Mouse (Mus musculus): ENCODE measurements at regions not wholly inside any gene's neighbourhood (a gene's known extent, or its start where the extent isn't known, plus 50 kb on each side); places are given as distances from the start of the nearest gene placed in this dataset.

DNA sequence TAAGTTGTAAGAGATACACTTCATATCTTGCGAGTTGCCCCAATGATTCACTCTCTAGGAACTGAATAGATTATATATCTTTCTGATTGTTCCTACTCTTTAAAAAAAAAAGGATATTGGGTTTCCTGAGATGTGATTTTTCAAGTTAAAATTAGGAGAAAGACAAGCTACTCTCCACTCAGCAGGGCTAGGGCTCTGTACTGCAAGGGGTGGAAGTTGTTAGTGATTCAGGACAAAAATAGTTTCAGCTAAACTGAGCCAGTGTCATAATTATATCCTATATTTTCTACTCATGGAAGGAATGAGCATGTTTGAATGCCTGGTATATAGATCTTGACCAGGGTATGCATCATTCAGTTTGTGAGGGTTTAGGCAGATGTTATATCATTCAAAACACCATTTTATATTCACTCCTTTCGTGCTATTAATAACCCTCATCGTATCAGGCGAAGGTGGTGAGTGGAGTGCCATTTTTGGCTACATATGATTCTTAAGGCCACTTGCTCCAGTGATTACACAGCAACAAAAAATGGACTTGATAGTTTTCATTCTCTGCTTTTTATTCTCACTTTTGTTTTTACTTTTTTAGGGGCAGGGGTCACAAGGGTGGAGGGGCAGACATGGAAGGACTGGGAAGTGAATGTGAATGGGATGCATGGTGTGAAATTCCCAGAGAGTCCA, 228.7 kb downstream of the Ttll7 start:
- H3K4me2 ChIP-seq: no peak overlapping the region
- no peaks in the 10 kb centered on the region for H3K27me3 ChIP-seq
- H3K27ac ChIP-seq: no peak overlapping the region
- WGBS: 83% methylated on average over 4 of the region's 4 CpGs
- H3K9ac ChIP-seq: no peak overlapping the region
- no peak for ATAC-seq (ENCODE audit: insufficient number of reproducible peaks, insufficient read depth, low FRiP score, low TSS enrichment, low read depth)
- no peaks in the 10 kb centered on the region for H3K9me3 ChIP-seq
- peaks cover 10% of the 10 kb centered on the region for H3K4me1 ChIP-seq
- H3K36me3 ChIP-seq: no peaks in the 10 kb centered on the region
- H3K4me3 ChIP-seq: no peak overlapping the region

DNA sequence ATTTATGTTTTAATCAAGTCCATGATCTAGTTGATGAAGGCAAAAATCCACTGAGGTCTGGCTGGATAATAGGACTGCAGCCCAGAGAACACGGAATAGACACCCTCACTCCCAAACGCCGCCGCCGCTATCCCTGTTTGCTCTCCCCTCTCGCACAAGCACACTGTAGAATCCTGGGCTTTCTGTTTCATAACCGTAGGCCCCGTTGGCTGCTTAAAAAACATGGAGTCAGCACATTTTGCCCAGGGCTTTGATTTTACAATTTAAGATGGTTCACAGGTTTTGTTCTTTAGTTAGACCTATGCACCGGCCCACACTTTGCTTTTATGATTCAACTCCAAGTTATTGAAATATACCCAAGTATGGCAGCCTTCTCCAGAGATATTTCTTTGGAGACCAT, 229.6 kb downstream of the Ttll7 start:
- H3K9me3 ChIP-seq: no peaks in the 10 kb centered on the region
- H3K4me3 ChIP-seq: no peak overlapping the region
- H3K4me1 ChIP-seq: peaks cover 10% of the 10 kb centered on the region
- 88% methylated on average over 9 of the region's 9 CpGs for WGBS
- H3K9ac ChIP-seq: no peak overlapping the region
- H3K27me3 ChIP-seq: no peaks in the 10 kb centered on the region
- H3K4me2 ChIP-seq: no peak overlapping the region
- no peak for ATAC-seq (ENCODE audit: insufficient number of reproducible peaks, insufficient read depth, low FRiP score, low TSS enrichment, low read depth)
- no peaks in the 10 kb centered on the region for H3K36me3 ChIP-seq
- H3K27ac ChIP-seq: no peak overlapping the region

GRCm38 (mm10) chr3:147082255-147082943, 230.2 kb downstream of the Ttll7 start:
- H3K4me2 ChIP-seq: no peak overlapping the region
- H3K9ac ChIP-seq: no peak overlapping the region
- no peaks in the 10 kb centered on the region for H3K9me3 ChIP-seq
- no peaks in the 10 kb centered on the region for H3K36me3 ChIP-seq
- no peaks in the 10 kb centered on the region for H3K27me3 ChIP-seq
- H3K4me1 ChIP-seq: peaks cover 10% of the 10 kb centered on the region
- H3K27ac ChIP-seq: no peak overlapping the region
- 32% methylated on average over 7 of the region's 7 CpGs for WGBS
- ATAC-seq (ENCODE audit: insufficient number of reproducible peaks, insufficient read depth, low FRiP score, low TSS enrichment, low read depth): no peak
- no peak overlapping the region for H3K4me3 ChIP-seq

- peaks cover 10% of the 10 kb centered on the region for H3K4me1 ChIP-seq
- no peaks in the 10 kb centered on the region for H3K36me3 ChIP-seq
- H3K9ac ChIP-seq: no peak overlapping the region
- ATAC-seq (ENCODE audit: insufficient number of reproducible peaks, insufficient read depth, low FRiP score, low TSS enrichment, low read depth): no peak
- no peaks in the 10 kb centered on the region for H3K27me3 ChIP-seq
- no peak overlapping the region for H3K4me2 ChIP-seq
- WGBS: 47% methylated on average over 11 of the region's 11 CpGs
- no peak overlapping the region for H3K27ac ChIP-seq
- H3K9me3 ChIP-seq: no peaks in the 10 kb centered on the region
- H3K4me3 ChIP-seq: no peak overlapping the region
Observed at GRCm38 (mm10) chr3:147083374-147083773, 231.2 kb downstream of the Ttll7 start.

GRCm38 (mm10) chr3:147083823-147084222, 231.7 kb downstream of the Ttll7 start:
- WGBS: 65% methylated on average over 4 of the region's 4 CpGs
- Histone ChIP-seq H3K36me3 (no peaks in the 10 kb centered on the region), H3K4me3 (no peak overlapping the region), H3K27ac (no peak overlapping the region), H3K27me3 (no peaks in the 10 kb centered on the region), H3K9me3 (no peaks in the 10 kb centered on the region), H3K4me1 (peaks cover 10% of the 10 kb centered on the region), H3K9ac (no peak overlapping the region), H3K4me2 (no peak overlapping the region)
- ATAC-seq (ENCODE audit: insufficient number of reproducible peaks, insufficient read depth, low FRiP score, low TSS enrichment, low read depth): no peak

DNA sequence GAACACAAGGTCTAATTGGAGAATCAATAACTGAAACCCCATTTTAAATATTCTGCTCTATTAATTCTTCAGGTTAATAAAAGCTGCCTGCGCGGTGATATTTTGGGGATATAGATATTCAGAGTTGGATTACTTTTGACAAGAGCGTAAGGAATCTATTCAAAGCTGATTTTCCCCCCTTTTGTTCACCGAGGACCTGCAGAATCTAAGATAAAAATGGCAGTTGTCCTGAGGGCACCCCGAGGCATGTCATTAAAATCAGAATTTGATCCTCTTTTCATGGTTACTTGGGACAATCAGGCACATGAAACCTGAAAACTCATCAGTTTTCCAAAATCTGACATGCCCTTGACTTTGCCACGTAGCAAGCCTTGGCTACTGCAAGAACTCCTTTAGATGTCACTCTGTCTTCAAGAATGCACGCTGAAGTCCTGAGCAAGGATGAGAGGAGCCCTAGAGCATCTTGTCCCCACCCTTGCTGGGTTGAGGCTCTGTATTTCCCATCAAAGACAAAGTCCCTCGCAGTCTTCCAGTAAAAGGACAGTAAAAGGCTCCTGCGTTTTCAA, 232.5 kb downstream of the Ttll7 start:
- H3K36me3 ChIP-seq: no peaks in the 10 kb centered on the region
- H3K4me3 ChIP-seq: no peak overlapping the region
- no peak overlapping the region for H3K4me2 ChIP-seq
- H3K27me3 ChIP-seq: no peaks in the 10 kb centered on the region
- ATAC-seq (ENCODE audit: insufficient number of reproducible peaks, insufficient read depth, low FRiP score, low TSS enrichment, low read depth): no peak
- no peak overlapping the region for H3K27ac ChIP-seq
- 33% methylated on average over 9 of the region's 9 CpGs for WGBS
- H3K9ac ChIP-seq: no peak overlapping the region
- peaks cover 10% of the 10 kb centered on the region for H3K4me1 ChIP-seq
- no peaks in the 10 kb centered on the region for H3K9me3 ChIP-seq

- H3K27ac ChIP-seq: no peak overlapping the region
- no peaks in the 10 kb centered on the region for H3K36me3 ChIP-seq
- 89% methylated on average over 6 of the region's 6 CpGs for WGBS
- no peak for ATAC-seq (ENCODE audit: insufficient number of reproducible peaks, insufficient read depth, low FRiP score, low TSS enrichment, low read depth)
- no peaks in the 10 kb centered on the region for H3K27me3 ChIP-seq
- no peak overlapping the region for H3K4me2 ChIP-seq
- H3K9ac ChIP-seq: no peak overlapping the region
- peaks cover 14% of the 10 kb centered on the region for H3K4me1 ChIP-seq
- no peaks in the 10 kb centered on the region for H3K9me3 ChIP-seq
- H3K4me3 ChIP-seq: no peak overlapping the region
Observed at GRCm38 (mm10) chr3:147088171-147088570, 236.0 kb downstream of the Ttll7 start.

DNA sequence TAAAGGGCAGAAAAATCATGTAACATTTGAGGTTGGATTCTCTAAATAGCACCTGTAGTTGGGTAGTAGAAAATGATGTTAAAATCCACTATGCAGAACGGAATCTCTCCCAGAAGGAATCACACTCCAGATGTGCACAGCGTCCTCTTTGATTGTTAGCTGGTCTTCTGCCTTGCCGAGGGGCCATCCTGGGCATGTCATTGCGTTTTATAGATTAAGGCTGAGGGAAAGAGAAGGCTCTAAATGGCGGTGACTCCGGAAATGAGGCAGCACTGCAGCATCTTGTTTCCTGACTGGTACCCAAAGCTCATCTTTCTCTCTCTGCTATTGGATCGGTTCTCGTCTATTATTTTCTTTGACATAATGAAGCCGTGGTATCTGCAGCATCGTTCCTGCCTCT, 237.5 kb downstream of the Ttll7 start:
- no peaks in the 10 kb centered on the region for H3K27me3 ChIP-seq
- H3K27ac ChIP-seq: no peak overlapping the region
- H3K36me3 ChIP-seq: no peaks in the 10 kb centered on the region
- no peak overlapping the region for H3K4me3 ChIP-seq
- H3K9me3 ChIP-seq: no peaks in the 10 kb centered on the region
- no peak for ATAC-seq (ENCODE audit: insufficient number of reproducible peaks, insufficient read depth, low FRiP score, low TSS enrichment, low read depth)
- 57% methylated on average over 10 of the region's 10 CpGs for WGBS
- H3K9ac ChIP-seq: no peak overlapping the region
- 0 out of 2 replicates have a peak, but pooled peaks cover 10% of the 10 kb centered on the region for H3K4me1 ChIP-seq
- H3K4me2 ChIP-seq: no peak overlapping the region

DNA sequence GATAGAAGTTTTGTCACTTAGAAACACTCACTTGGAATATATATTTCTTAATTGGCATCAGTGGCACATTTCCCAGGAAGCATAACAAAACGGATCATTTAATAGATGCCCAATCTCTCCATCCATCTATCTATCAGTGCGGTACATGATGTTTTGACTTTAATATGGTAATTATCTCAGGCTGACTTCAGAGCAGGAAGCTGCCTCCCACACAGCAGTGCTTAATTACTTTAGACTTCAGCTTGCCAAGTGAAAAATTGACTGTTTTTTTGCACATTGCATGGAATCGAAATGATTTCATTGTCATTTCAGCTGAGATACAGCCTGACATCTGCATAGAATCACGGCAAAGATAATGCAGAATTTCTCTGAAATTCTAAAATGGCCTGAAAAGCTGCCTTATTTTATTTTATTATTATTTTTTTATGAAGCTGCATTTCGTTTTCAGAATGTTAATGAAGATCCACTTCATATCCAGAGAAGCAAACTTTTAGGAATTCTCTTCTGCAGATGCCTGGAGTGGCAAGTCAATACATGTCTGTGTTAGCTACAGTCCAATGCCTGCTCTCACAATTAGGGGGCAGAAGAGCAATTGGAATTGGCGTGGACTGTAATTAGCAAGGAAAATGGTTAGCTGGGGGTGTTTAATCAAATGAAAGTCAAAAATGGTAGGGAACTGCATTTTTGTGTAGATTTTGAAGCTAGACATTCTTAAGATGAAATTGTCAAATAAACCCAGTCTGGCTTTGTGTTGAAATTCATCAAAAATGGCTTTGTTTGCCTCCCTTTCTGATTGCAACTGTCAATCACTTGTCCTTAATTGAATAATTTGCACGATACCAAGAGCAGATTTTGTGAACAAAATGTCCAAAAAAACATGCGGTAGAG, 240.3 kb downstream of the Ttll7 start:
- H3K4me3 ChIP-seq: no peak overlapping the region
- ATAC-seq (ENCODE audit: insufficient number of reproducible peaks, insufficient read depth, low FRiP score, low TSS enrichment, low read depth): no peak

DNA sequence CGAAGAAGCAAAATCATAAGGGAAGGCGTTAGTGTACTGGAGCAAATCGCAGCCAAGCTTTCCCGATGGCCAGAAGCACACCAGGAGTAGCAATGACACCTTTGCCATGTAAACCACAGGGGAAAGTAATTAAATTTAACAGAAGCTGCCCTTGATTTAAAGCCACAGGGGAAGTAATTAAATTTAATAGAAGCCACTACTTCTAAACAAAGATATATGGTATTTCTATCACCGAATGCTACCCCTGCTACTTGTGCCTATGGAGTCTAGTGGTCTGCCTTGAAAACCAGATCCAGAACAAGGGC, 240.9 kb downstream of the Ttll7 start:
- Histone ChIP-seq H3K4me2 (no peak overlapping the region), H3K9ac (no peak overlapping the region), H3K27me3 (0 out of 2 replicates have a peak, but pooled peaks cover 4% of the 10 kb centered on the region), H3K4me3 (no peak overlapping the region), H3K27ac (no peak overlapping the region), H3K36me3 (no peaks in the 10 kb centered on the region), H3K9me3 (no peaks in the 10 kb centered on the region), H3K4me1 (0 out of 2 replicates have a peak, but pooled peaks cover 6% of the 10 kb centered on the region)
- 50% methylated on average over 5 of the region's 5 CpGs for WGBS
- ATAC-seq (ENCODE audit: insufficient number of reproducible peaks, insufficient read depth, low FRiP score, low TSS enrichment, low read depth): no peak

More for the DNA sequence above, 240.3 kb downstream of the Ttll7 start:
- Histone ChIP-seq H3K27me3 (0 out of 2 replicates have a peak, but pooled peaks cover 3% of the 10 kb centered on the region), H3K36me3 (no peaks in the 10 kb centered on the region), H3K27ac (no peak overlapping the region), H3K9ac (no peak overlapping the region), H3K4me2 (no peak overlapping the region), H3K4me1 (0 out of 2 replicates have a peak, but pooled peaks cover 6% of the 10 kb centered on the region), H3K9me3 (no peaks in the 10 kb centered on the region)
- 37% methylated on average over 8 of the region's 8 CpGs for WGBS

- no peak for ATAC-seq (ENCODE audit: insufficient number of reproducible peaks, insufficient read depth, low FRiP score, low TSS enrichment, low read depth)
Observed at GRCm38 (mm10) chr3:147096179-147096578, 244.0 kb downstream of the Ttll7 start.

More at GRCm38 (mm10) chr3:147096179-147096578, 244.0 kb downstream of the Ttll7 start:
- no peak overlapping the region for H3K27ac ChIP-seq
- no peaks in the 10 kb centered on the region for H3K9me3 ChIP-seq
- H3K27me3 ChIP-seq: peaks cover 14% of the 10 kb centered on the region
- no peaks in the 10 kb centered on the region for H3K36me3 ChIP-seq
- no peak overlapping the region for H3K4me2 ChIP-seq
- H3K4me1 ChIP-seq: peaks cover 25% of the 10 kb centered on the region
- no peak overlapping the region for H3K4me3 ChIP-seq
- WGBS: 39% methylated on average over 9 of the region's 9 CpGs
- no peak overlapping the region for H3K9ac ChIP-seq
